Mouse (Mus musculus): ENCODE results near the gene Sec24d.

Sec24d gene

DNA sequence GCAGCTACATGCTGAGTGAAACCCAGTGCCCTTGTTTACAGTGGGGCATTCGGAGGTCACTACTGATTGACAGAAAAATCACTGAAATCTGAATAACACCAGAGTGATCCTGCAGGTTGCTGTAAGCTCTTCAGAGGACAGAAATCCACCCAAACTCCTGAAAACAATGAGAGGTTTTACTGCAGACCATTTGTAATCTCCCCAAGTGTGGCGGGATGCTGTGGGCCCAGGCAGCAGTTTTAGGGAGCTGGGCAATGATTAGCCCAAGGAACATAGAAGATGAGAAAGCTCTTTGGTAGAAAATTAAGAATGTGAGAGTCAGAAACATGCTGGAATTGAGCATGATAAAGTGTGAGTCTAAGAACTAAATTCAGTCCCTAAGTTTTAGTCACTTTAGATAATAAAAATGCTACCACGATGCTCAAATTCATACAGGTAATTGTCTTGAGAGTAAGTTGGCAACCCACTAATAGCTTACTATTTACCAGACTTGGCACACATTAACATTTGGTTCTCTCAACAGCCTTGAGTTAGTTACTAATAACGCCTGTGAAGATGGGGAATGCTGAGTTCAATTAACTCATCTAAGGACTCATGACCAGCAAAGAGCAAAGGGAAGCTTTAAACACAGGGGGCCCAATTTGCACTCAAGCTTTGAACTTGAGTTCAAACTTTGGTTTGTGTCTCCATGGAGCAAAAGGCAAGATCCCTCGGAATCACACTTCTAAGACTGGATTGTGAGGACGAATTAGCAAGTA, 144.7 kb downstream of the Sec24d start:
- no peak for DNase-seq

DNA sequence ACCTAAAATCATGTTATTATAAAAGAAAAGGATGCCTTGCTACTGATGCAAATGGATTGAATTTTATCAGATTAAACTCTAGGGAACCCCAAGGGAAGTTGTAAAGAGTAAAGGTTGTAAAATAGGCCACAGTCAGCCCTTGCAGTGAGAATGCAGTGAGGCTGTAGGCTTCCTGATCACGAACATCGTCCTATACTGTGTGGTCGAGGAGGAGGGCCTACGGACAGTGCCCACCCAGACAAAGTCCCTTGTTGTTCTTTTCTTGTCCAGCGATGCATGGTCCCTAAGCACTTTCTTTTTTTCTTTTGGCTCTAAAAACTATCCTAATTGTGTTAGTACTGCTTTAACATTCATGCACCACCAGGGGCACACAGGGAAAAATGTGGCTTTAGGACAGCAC, 145.9 kb downstream of the Sec24d start:
- DNase-seq: no peak

All from cerebellum, adult 9-10 months (tissue).